Mouse (Mus musculus) thymus, adult 2 months (tissue): ENCODE measurements around the gene Gm12166. TPM values are rescaled to one million over a fixed set of nuclear protein-coding genes. Genes with fewer than 3 reads are reported as not detected.
"Not testable (repeated sequence)": the region's sequence is repeated elsewhere in the genome, so short reads cannot be mapped to it uniquely, and the experiment has no call there.

Source experiments
- DNase-seq: peaks from one replicate; pipeline ENCODE4 v3.0.0; 2021
- H3K27ac ChIP-seq: fragments of 200-500 bp; 2 replicates; pipeline ENCODE4 v1.5.1; 2012; ENCODE audit warnings: low read length, control low read depth; ENCODE audit not compliant: control insufficient read depth, insufficient read depth
- H3K27me3 ChIP-seq: fragments of 200-500 bp; 2 replicates; pipeline ENCODE4 v1.6.1; 2012; ENCODE audit warnings: mild to moderate bottlenecking, low read length, moderate library complexity, mixed read lengths; ENCODE audit not compliant: control insufficient read depth, insufficient read depth
- H3K36me3 ChIP-seq: fragments of 200-500 bp; 2 replicates; pipeline ENCODE4 v1.6.1; 2012; ENCODE audit warnings: mild to moderate bottlenecking, low read length, moderate library complexity; ENCODE audit not compliant: control insufficient read depth, insufficient read depth
- H3K4me1 ChIP-seq: fragments of 200-500 bp; replicated peaks from 2 replicates; pipeline ENCODE4 v1.6.1; 2012; ENCODE audit warnings: low read length; ENCODE audit not compliant: control insufficient read depth, insufficient read depth
- H3K4me3 ChIP-seq: fragments of 200-500 bp; 2 replicates; pipeline ENCODE4 v1.5.1; 2012; ENCODE audit warnings: mild to moderate bottlenecking, low read length, control low read depth, moderate library complexity; ENCODE audit not compliant: control insufficient read depth, insufficient read depth
- CTCF ChIP-seq: fragments of 200-500 bp; IDR thresholded peaks from 2 replicates; pipeline ENCODE4 v1.5.1; 2012; ENCODE audit warnings: mild to moderate bottlenecking, control low read depth, low read length, moderate library complexity, borderline replicate concordance; ENCODE audit not compliant: control insufficient read depth, poor library complexity, insufficient read depth; ENCODE audit errors: extremely low read depth
- POLR2A ChIP-seq: fragments of 200-500 bp; IDR thresholded peaks from 2 replicates; pipeline ENCODE4 v1.6.1; 2012; ENCODE audit warnings: mild to moderate bottlenecking, low read length, control low read depth, moderate library complexity; ENCODE audit not compliant: control insufficient read depth, poor library complexity, insufficient read depth; ENCODE audit errors: extremely low read depth
- WGBS: fragments of 180-500 bp; shearing (Covaris S2); methylation state at CpG from one replicate; pipeline ENCODE4 v1.1.7; 2018; 5-methylcytosine and 5-hydroxymethylcytosine counted together
- polyA plus RNA-seq: library from polyadenylated mRNA; depleted of rRNA; stranded (reverse); fragments of >200 nt; gene quantifications from 2 replicates; pipeline ENCODE4 v1.2.3, GENCODE M21; 2012; rRNA removed

Gene Gm12166
- polyA plus RNA-seq, result 24.2 and 28.5 TPM in 2 replicates

DNA sequence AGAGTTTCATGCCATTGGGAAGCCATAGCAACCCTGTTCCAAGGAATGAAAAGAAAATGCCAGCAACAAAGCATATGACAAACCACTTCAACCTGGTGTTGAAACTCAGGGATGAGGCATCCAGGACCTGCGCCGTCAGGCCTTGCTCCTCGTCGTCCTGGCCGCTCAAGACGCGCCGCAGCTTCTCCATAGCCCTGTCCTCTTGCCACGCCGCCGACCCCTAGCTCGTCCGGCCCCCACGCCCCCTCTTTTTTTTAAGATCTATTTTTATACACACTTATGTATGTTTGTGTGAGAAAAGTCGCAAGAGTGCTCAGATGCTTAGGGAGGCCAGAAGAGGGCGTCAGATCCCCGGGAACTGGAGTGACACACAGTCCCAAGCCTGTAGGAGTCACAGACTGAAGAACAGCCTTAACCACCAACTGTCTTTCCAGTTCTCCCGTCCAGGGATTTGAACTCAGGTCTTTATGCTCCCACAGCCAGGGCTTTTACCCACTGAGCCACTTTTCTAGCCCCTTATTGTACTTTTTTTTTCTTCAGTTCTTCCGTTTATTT lies at the start of gene Gm12166:
TSS of gene Gm12166 (minus strand) at position 217 of the 555 bp plus-strand sequence.
- not testable (repeated sequence) for H3K4me3 ChIP-seq, H3K36me3 ChIP-seq, H3K4me1 ChIP-seq, H3K27me3 ChIP-seq, H3K27ac ChIP-seq
- DNase-seq, result peak; percentile 42
- WGBS, result 47% methylated on average over 19 of the region's 19 CpGs

- Histone ChIP-seq H3K27me3 (no peaks in the 10 kb centered on the region; the same call in 1 of the 2 replicates), H3K27ac (no peak overlapping the region), H3K4me3 (no peak overlapping the region), H3K36me3 (no peaks in the 10 kb centered on the region), H3K4me1 (peaks cover 2% of the 10 kb centered on the region; the same call in 1 of the 2 replicates)
- no peak for TF ChIP-seq POLR2A
- TF ChIP-seq CTCF, result no peak
- 92% methylated on average over 3 of the region's 3 CpGs for WGBS
- DNase-seq, result no peak
These were observed 44.9 kb upstream of the Gm12166 start for GRCm38 (mm10) chr11:46097062-46097461.

DNA sequence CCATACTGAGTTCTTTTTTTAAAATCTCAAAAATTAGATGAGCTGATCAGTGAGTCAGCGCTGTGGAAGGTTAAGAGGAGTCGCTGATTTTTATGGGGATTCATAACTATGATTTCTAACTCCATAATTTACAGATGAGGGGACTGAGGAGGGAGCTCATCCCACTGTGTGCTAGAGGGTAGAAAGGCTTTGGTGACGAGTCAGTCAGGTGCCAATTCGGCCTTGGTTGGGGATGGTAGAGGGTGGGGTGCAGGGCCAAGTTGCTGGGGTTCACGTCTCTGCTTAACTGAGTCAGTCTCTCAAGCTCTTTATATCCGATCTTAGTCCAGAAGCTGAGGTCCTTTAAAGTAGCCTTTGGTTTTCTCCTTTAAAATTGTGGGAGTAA lies 44.1 kb upstream of the Gm12166 start:
- 93% methylated on average over 6 of the region's 6 CpGs for WGBS
- no peak overlapping the region for H3K27ac ChIP-seq
- peaks cover 2% of the 10 kb centered on the region; the same call in 1 of the 2 replicates for H3K4me1 ChIP-seq

GRCm38 (mm10) chr11:46095477-46096264 lies 43.5 kb upstream of the Gm12166 start:
- no peak overlapping the region for H3K4me3 ChIP-seq
- no peaks in the 10 kb centered on the region for H3K36me3 ChIP-seq
- peaks cover 2% of the 10 kb centered on the region; the same call in 1 of the 2 replicates for H3K4me1 ChIP-seq
- no peak overlapping the region for H3K27ac ChIP-seq
- no peaks in the 10 kb centered on the region; the same call in 1 of the 2 replicates for H3K27me3 ChIP-seq
- WGBS, result 71% methylated on average over 9 of the region's 9 CpGs
- no peak for TF ChIP-seq CTCF
- TF ChIP-seq POLR2A, result no peak
- no peak for DNase-seq

More for the DNA sequence above, 44.1 kb upstream of the Gm12166 start:
- H3K27me3 ChIP-seq, result no peaks in the 10 kb centered on the region; the same call in 1 of the 2 replicates
- H3K36me3 ChIP-seq, result no peaks in the 10 kb centered on the region
- no peak for DNase-seq
- no peak for TF ChIP-seq CTCF
- H3K4me3 ChIP-seq, result no peak overlapping the region

GRCm38 (mm10) chr11:46092121-46092520 lies 40.0 kb upstream of the Gm12166 start:
- TF ChIP-seq POLR2A (no peak), CTCF (no peak)
- Histone ChIP-seq H3K4me3 (no peak overlapping the region), H3K27me3 (no peaks in the 10 kb centered on the region; the same call in 1 of the 2 replicates), H3K27ac (no peak overlapping the region), H3K4me1 (peaks cover 14% of the 10 kb centered on the region), H3K36me3 (no peaks in the 10 kb centered on the region)
- WGBS, result 93% methylated on average over 4 of the region's 4 CpGs
- DNase-seq, result no peak

DNA sequence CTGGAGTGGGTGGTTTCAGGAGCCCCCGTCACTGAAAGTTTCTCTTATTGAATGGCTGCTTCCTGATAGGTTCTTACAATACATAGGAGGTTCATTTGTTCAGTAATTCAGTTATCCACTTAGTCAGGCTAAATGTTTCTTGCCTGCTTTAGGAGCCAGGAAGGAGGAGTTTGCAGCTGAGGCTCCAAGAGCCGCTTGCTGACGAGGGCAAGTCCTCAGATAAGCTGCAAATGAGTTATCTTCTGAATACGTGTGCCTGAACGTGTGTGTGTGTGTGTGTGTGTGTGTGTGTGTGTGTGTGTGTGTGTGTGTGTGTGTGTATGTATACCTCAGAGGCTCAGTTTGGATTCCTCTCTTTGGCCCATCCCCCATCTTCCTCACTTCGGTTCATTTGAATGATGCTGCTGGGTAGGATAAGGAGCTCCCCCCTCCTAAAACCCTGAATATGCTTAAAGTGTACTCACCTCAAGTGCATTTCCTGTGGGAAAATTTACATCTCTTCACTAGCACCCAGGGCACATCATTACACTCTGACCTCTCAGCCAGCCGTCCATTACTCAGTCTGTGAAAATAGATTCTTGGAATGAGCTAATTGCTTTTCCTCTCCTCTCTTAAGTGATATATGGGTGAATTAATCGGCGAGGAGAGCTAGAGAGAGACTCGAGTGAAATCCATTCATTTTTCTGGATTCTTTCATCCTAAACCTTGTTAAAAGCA lies 39.0 kb upstream of the Gm12166 start:
- Histone ChIP-seq H3K4me3 (no peak overlapping the region), H3K36me3 (no peaks in the 10 kb centered on the region), H3K27me3 (no peaks in the 10 kb centered on the region), H3K27ac (peak overlapping the region; percentile 61; the same call in 1 of the 2 replicates), H3K4me1 (peaks cover 14% of the 10 kb centered on the region)
- no peak for DNase-seq
- 78% methylated on average over 10 of the region's 10 CpGs for WGBS
- TF ChIP-seq POLR2A (no peak), CTCF (no peak)

DNA sequence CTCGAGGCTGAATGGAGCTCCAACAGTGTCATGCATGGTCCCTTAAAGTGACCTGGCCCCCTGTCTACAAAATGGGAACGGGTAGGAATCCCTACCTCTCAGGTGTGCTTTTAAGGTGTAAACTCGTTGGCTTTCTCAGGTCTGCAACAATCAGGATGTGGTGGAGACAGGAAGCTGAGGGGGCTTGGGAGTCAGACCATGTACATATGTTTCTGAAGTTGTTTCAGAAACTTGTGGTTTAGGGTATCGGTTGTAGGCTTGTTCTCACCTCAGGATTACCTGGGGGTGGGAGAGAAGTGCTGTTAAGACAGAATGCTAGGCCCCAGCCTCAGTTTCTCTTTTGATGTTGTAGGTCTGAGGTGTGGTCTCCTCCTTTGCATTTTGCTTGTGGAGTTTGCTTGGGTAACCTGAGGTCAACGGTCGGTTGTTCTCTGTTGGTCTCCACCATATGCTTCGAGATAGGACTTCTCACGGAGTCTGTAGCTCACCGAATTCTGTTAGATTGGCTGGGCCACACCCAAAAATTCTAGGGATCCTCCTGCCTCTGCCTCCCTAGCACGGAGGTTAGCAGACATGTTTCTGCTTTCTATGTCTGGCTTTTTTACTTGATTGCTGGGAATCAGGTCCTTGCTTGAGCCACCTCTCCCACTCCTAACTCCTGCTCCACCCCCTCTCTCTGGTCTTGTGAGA lies 38.1 kb upstream of the Gm12166 start:
- H3K27ac ChIP-seq, result peak overlapping the region; percentile 61; the same call in 1 of the 2 replicates
- H3K4me1 ChIP-seq, result peaks cover 19% of the 10 kb centered on the region
- H3K36me3 ChIP-seq, result no peaks in the 10 kb centered on the region
- H3K4me3 ChIP-seq, result no peak overlapping the region
- DNase-seq, result peak; percentile 54
- TF ChIP-seq POLR2A (no peak), CTCF (no peak)
- WGBS, result 53% methylated on average over 10 of the region's 10 CpGs
- H3K27me3 ChIP-seq, result no peaks in the 10 kb centered on the region
